Mouse (Mus musculus) stomach, postnatal 0 days (tissue): ENCODE results near the gene Plvap. TPM values are rescaled to one million over a fixed set of nuclear protein-coding genes. Genes with fewer than 3 reads are reported as not detected.

Experiments
- ATAC-seq: fragments of 200-750 bp; cut with Nextera tagmentation; 2 replicates; pipeline ENCODE4 v1.8.0; 2017; ENCODE audit not compliant: low FRiP score, low TSS enrichment
- DNase-seq: peaks from one replicate; pipeline ENCODE4 v3.0.0-alpha.2; 2016; ENCODE audit warnings: low spot score
- H3K27ac ChIP-seq: fragments of 300-500 bp; sonication (generic); replicated peaks from 2 replicates; pipeline ENCODE4 v1.5.1; 2014; ENCODE audit warnings: mild to moderate bottlenecking, control low read depth
- H3K27me3 ChIP-seq: fragments of 300-500 bp; sonication (generic); 2 replicates; pipeline ENCODE4 v1.6.1; 2014; ENCODE audit warnings: low read length; ENCODE audit not compliant: control insufficient read depth, insufficient read depth
- H3K36me3 ChIP-seq: fragments of 300-500 bp; sonication (generic); 2 replicates; pipeline ENCODE4 v1.6.1; 2014; ENCODE audit warnings: low read length, mixed read lengths; ENCODE audit not compliant: control insufficient read depth, insufficient read depth
- H3K4me1 ChIP-seq: fragments of 300-500 bp; sonication (generic); replicated peaks from 2 replicates; pipeline ENCODE4 v1.6.1; 2014; ENCODE audit warnings: antibody characterized with exemption; ENCODE audit not compliant: control insufficient read depth, insufficient read depth
- H3K4me2 ChIP-seq: fragments of 300-500 bp; sonication (generic); replicated peaks from 2 replicates; pipeline ENCODE4 v1.6.1; 2014; ENCODE audit warnings: low read depth, mild to moderate bottlenecking, control low read depth, moderate library complexity
- H3K4me3 ChIP-seq: fragments of 300-500 bp; sonication (generic); 2 replicates; pipeline ENCODE4 v1.5.1; 2014; ENCODE audit warnings: low read depth, low read length, control low read depth
- H3K9ac ChIP-seq: fragments of 300-500 bp; sonication (generic); 2 replicates; pipeline ENCODE4 v1.6.1; 2014; ENCODE audit warnings: mild to moderate bottlenecking, low read length, control low read depth, mixed read lengths
- H3K9me3 ChIP-seq: fragments of 300-500 bp; sonication (generic); 2 replicates; pipeline ENCODE4 v1.6.1; 2016; ENCODE audit warnings: low read length; ENCODE audit not compliant: control insufficient read depth
- CTCF ChIP-seq: IDR thresholded peaks from 2 replicates; pipeline ENCODE4 v1.5.1; 2016; ENCODE audit warnings: antibody characterized with exemption, low read depth, mild to moderate bottlenecking, moderate library complexity
- EP300 ChIP-seq: optimal IDR thresholded peaks from 2 replicates; pipeline ENCODE3; 2016; ENCODE audit warnings: antibody characterized with exemption
- WGBS: fragments of 180-500 bp; shearing (Covaris S2); extraction: QIAGEN DNeasy Blood & Tissue Kit; methylation state at CpG from one replicate; pipeline ENCODE4 v1.1.7; 2014; 5-methylcytosine and 5-hydroxymethylcytosine counted together
- polyA plus RNA-seq: library from polyadenylated mRNA; unstranded; fragments of >200 nt; fragmentation: Nextera tagmentation; extraction: Ambion mirVana; gene quantifications from 2 replicates; pipeline ENCODE4 v1.2.1, GENCODE M21; 2015

The Plvap gene
- polyA plus RNA-seq, 1 experiment from 2014 or later = 56.3 TPM

GRCm38 (mm10) chr8:71474344-71474743, 37.2 kb downstream of the Plvap start:
- peaks cover 4% of the 10 kb centered on the region for H3K36me3 ChIP-seq

DNA sequence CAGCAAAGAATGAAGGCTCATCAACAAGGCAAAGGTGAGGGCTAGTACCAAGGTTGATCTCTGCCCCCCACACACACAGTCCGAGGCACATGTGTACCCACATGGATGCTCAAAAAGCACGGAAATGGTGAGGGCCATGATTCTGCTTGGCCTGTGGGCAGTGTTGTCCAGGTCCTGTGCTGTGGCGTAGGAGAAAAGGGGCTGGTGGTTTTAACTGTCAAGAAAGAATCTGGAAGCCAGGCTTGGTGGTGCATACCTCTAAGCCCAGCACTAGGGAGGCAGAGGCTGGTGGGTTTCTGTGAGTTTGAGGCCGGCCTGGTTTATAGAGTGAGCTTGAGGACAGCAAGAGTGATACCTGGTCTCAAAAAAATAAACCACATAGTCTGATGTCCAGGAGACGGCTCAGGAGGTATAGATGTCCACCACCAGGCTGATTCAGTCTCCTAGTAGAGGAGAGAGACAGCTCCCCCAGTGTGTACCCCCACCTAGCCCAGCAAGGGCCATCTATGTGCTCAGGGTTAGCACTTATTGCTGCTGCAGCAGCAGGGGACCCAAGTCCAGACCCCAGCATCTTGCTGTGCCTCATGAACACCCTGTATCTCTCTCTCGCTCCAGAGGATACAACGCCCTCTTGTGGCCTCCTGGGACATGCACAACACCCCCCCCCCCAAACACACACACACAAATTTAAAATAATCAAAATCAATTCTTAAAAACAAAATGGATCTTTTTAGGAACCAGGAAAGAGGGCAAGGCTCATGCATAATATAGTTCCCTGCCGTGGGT, 38.8 kb downstream of the Plvap start:
- Histone ChIP-seq H3K27ac (no peak overlapping the region), H3K4me1 (no peaks in the 10 kb centered on the region; the same call in 1 of the 2 replicates), H3K9me3 (no peaks in the 10 kb centered on the region), H3K4me2 (no peak overlapping the region), H3K9ac (no peak overlapping the region), H3K4me3 (no peak overlapping the region), H3K27me3 (no peaks in the 10 kb centered on the region), H3K36me3 (peaks cover 4% of the 10 kb centered on the region)
- 90% methylated on average over 8 of the region's 8 CpGs for WGBS
- TF ChIP-seq EP300 (no peak), CTCF (peak; percentile 60)
- no peak for ATAC-seq
- DNase-seq = no peak

More at GRCm38 (mm10) chr8:71474344-71474743, 37.2 kb downstream of the Plvap start:
- DNase-seq (no peak), ATAC-seq (no peak)
- H3K9me3 ChIP-seq = no peaks in the 10 kb centered on the region
- H3K4me3 ChIP-seq = no peak overlapping the region
- H3K27me3 ChIP-seq = no peaks in the 10 kb centered on the region
- H3K4me1 ChIP-seq = no peaks in the 10 kb centered on the region; the same call in 1 of the 2 replicates
- H3K27ac ChIP-seq = no peak overlapping the region
- no peak overlapping the region for H3K9ac ChIP-seq
- no peak overlapping the region for H3K4me2 ChIP-seq
- TF ChIP-seq EP300 = no peak
- WGBS = 92% methylated on average over 18 of the region's 18 CpGs

DNA sequence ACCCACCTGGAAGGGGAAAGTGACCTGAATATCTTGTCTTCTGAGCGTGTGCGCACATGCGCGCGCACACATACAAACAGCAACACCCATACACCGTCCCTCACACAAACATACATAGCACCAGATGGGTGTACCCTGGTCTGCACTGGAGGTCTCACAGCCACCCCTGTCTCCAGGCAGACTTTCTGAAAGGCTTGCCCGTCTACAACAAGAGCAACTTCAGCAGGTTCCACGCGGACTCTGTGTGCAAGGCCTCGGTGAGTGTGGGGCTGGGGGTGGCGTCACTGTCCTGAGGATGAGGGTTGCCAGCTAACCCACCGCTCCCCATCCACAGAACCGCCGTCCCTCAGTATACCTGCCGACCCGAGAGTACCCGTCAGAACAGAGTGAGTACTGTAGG, 39.7 kb downstream of the Plvap start:
- H3K9me3 ChIP-seq = no peaks in the 10 kb centered on the region
- 95% methylated on average over 17 of the region's 17 CpGs for WGBS

DNA sequence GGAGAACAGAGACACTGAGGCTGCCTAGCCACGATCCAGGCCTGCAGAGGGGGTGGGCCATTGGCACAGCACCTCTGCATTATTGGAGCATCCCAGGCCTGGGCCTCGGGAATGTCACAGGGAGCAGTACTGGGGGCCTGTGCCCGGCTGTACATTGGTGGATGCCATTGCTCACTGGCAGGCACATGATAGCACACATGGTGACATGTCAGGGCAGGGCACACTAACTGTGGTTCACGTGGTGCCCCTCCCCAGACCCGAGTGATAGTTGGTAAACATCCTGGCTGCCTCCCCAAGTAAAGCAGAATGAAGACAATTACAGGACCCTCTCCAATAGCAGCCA, 40.7 kb downstream of the Plvap start:
- ATAC-seq = no peak
- WGBS = 60% methylated on average over 5 of the region's 5 CpGs
- Histone ChIP-seq H3K27me3 (no peaks in the 10 kb centered on the region), H3K36me3 (peaks cover 4% of the 10 kb centered on the region), H3K9ac (no peak overlapping the region), H3K9me3 (no peaks in the 10 kb centered on the region), H3K4me2 (no peak overlapping the region), H3K4me1 (no peaks in the 10 kb centered on the region; the same call in 1 of the 2 replicates), H3K27ac (no peak overlapping the region), H3K4me3 (no peak overlapping the region)
- no peak for TF ChIP-seq EP300
- TF ChIP-seq CTCF = no peak
- DNase-seq = no peak

More for the DNA sequence above, 39.7 kb downstream of the Plvap start:
- H3K4me2 ChIP-seq = no peak overlapping the region
- peaks cover 4% of the 10 kb centered on the region for H3K36me3 ChIP-seq
- no peak for ATAC-seq
- H3K9ac ChIP-seq = no peak overlapping the region
- no peak for TF ChIP-seq EP300
- TF ChIP-seq CTCF = no peak
- H3K4me3 ChIP-seq = no peak overlapping the region
- H3K27ac ChIP-seq = no peak overlapping the region
- H3K4me1 ChIP-seq = no peaks in the 10 kb centered on the region; the same call in 1 of the 2 replicates
- no peak for DNase-seq
- no peaks in the 10 kb centered on the region for H3K27me3 ChIP-seq

- Histone ChIP-seq H3K27ac (no peak overlapping the region), H3K4me3 (peak overlapping the region; percentile 77), H3K4me1 (peaks cover 5% of the 10 kb centered on the region), H3K9me3 (no peaks in the 10 kb centered on the region), H3K9ac (peak overlapping the region; percentile 83), H3K36me3 (peaks cover 4% of the 10 kb centered on the region), H3K27me3 (no peaks in the 10 kb centered on the region), H3K4me2 (peak overlapping the region; percentile 92)
- DNase-seq (no peak), ATAC-seq (no peak)
- TF ChIP-seq EP300 (no peak), CTCF (no peak)
- WGBS = 77% methylated on average over 3 of the region's 3 CpGs
Measured at GRCm38 (mm10) chr8:71470146-71470912, 41.2 kb downstream of the Plvap start.

DNA sequence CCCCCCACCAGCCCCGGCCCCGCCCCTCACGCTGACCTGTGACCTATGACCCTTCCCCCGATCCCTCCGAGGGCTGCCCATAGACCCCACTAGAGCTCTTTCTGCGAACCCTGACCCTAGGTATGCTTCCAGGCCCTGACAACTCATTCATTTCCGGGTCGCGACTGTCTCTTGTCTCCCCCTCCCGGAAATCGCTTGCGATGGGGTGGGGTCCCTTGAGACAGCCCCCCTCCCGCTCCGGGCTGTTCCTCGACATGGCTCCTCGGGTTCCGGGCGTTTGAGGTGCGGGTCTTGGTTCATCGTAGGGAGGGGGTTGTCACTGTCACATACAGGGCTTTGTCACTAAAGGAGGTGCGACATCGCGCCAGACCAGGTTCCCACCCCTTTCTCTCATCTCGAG, 42.1 kb downstream of the Plvap start:
- peak; percentile 1; the same call in 1 of the 2 replicates for ATAC-seq
- Histone ChIP-seq H3K4me2 (peak overlapping the region; percentile 92), H3K9ac (peak overlapping the region; percentile 83), H3K4me1 (peaks cover 6% of the 10 kb centered on the region), H3K4me3 (peak overlapping the region; percentile 77), H3K36me3 (peaks cover 4% of the 10 kb centered on the region), H3K9me3 (no peaks in the 10 kb centered on the region), H3K27me3 (no peaks in the 10 kb centered on the region), H3K27ac (peak overlapping the region; percentile 81)
- DNase-seq = peak; percentile 41
- TF ChIP-seq CTCF (no peak), EP300 (no peak)
- 0% methylated on average over 23 of the region's 24 CpGs for WGBS
